Mouse (Mus musculus): ENCODE data around the gene Rnf113a2.

- TF ChIP-seq EP300 (IDR thresholded peaks at IDR 0.05; ENCODE audit: insufficient read depth, low read depth, low read length) (no peak), CTCF (IDR thresholded peaks at IDR 0.05; ENCODE audit: low read depth, low read length) (no peak)
These were observed 33.3 kb downstream of the Rnf113a2 start for GRCm38 (mm10) chr12:84450351-84450717.

Data from ES-Bruce4 (cell line).